Mouse (Mus musculus) kidney, adult 11 months (tissue): ENCODE measurements around the gene Irf2.
A peak's percentile ranks its signal among the peaks of the same experiment; 100 is the strongest.
"Not testable (repeated sequence)": the region's sequence is repeated elsewhere in the genome, so short reads cannot be mapped to it uniquely, and the experiment has no call there.

Source experiments
- DNase-seq: peaks from one replicate; pipeline ENCODE4 v3.0.0; 2022

Irf2 gene

DNA sequence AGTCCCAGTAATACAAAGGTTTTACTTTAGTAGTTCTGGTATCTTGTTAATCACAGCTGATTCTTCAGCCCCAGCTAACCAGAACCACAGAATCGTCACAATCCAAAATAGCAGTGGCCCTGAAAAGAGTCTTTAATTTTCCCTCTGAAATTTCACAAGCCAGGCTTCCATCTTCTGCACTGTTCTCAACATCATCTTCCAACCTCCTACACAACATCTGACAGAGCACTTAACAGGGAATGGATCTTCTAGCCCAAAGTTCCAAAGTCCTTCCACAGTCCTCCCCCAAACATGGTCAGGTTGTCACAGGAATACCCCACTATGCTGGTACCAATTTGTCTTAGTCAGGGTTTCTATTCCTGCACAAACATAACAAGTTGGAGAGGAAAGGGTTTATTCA is 9.9 kb upstream of the Irf2 start:
- DNase-seq: not testable (repeated sequence)

DNA sequence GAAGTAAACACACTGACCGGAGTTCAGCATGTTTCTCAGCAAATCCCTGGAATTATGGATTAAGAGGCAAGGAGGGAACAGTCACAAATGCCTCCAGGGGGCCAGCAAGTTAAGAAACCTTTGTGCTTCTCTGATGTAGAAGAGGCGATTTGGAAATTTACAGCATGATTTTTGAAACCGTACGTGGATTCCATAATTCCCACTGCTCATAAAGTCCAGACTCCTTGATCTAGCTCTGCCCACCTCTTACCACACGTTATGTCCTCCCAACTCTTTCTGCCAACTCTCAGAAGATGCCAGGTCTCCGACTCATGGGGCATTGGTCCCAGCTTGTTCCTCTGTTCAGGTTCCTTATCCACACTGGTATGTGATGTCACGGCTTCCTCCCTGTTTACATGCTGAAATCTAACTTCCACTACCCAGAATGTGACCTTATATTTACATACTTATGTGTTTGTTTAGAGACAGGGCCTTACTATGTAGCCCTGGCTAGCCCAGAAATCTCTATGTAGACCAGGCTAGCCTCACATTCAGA is 7.1 kb upstream of the Irf2 start:
- DNase-seq: no peak

DNA sequence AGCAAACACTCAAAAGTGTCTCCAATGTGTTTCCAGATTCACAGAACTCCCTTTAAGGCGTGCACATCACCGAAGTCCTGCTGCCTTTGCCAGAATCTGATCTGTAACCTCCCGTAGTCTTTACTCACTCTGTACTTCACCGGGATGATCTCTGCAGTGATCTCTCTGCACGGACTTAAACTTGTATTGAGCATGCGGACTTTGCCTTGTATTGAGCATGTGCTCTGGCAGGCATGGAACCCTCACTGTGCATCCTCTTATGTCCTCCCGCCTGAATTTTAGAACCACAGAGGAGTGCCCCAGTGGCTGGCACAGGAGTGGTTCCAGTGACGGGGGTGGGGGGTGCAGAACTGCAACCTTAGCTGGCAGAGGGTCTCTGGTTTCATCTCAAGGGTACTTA is 5.9 kb upstream of the Irf2 start:
- no peak for DNase-seq

DNA sequence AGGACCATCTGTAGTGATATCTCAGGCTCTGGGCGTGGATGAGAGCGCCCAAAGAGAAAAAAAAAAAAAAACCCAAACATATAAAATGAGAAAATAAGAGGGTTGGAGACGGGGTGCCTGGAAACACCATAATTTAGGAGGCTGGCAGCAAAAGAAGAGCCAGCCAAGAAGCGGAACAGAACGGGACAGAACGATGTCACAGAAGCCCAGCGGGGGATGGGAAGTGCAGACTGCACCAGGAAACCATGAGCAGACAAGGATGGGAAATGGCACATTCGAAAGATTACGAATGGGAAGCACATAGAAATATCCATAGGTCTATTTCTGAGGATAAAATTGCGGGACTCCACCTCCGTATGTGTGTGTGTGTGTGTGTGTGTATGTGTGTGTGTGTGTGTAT is 4.0 kb upstream of the Irf2 start:
- DNase-seq: no peak

GRCm38 (mm10) chr8:46736260-46736659 is 3.3 kb upstream of the Irf2 start:
- no peak for DNase-seq

DNA sequence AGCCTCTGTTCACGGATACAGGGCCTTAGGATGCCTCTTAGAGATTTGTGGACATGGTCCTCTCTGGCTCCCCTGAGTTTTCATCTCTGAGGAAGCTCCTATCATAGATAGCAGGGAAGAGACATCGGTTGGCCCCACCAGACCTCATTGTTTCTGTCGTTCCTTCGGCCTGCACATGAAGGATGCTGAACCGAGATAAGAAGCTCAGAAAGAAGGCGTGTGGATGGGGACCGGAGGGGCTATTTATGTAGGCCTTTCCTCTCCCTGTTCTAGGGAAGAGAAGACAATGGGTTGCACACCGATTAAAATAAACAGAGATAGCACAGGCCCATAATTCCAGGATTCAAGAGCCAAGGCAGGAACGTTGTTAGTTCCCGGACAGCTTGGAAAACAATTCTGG is 2.1 kb upstream of the Irf2 start:
- no peak for DNase-seq

DNA sequence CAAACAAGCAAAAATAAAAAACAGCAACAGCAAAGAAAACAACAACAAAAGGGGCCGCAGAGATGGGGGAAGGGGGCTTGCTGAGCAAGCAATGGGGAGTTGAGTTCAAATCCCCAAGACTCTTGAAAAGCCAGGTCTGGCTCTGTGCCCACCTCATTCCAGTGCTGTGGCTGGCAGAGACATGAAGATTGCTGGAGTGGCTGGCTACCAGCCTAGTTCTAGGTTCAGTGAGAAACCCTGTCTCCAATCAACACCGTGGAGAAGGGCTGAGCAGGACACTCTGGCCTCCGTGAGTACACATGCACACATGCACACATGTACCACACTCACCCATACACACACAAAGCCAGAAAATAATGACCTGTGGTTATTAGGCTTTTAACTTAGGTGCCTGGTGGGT is 1.6 kb upstream of the Irf2 start:
- DNase-seq: peak; percentile 36

DNA sequence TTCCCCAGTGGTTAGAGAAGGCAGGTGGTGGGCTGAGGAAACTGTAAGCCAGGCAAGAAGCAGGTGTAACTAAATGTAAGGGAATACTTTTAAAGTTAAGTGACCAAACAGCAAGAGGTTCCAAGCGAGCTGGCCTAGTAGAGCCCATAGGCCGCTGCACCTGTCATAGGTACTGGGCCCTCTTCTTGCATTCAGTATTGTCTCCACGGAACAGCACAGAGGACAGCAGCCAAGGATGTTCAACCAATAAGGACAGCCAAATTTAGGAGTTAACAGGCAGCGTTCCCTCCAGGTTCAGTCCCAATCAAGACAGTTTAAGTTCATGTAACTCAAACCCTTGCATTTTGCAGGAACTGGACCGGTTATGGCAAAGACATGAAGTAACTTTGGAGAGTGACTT is 931 bp upstream of the Irf2 start:
- no peak for DNase-seq

DNA sequence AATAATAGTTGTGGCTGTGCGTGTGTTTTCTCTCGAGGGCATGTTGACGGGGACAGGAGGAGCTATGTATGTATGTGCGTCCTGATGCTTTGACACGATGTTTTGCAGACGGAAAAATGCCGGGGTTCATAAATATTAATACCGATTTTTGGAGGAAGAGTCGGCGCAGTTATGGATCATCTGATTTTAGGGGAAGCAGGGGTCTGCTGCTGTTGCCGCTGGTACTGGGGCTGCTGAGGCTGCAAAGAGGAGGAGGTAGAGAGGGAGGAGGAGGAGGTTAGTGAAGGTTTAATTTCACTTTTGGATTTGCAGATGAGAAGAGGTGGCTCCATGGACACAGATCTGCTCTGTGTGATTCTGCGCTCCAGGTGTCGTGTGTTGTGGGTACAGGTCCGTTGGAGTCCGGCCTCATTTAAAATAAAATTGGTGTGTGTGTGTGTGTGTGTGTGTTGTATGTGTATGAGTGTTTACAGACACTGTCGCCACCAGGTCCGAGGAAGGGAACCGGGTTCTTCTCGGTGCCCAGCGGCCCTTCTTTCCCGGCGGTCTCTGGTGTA is 502 bp downstream of the Irf2 start:
- no peak for DNase-seq

DNA sequence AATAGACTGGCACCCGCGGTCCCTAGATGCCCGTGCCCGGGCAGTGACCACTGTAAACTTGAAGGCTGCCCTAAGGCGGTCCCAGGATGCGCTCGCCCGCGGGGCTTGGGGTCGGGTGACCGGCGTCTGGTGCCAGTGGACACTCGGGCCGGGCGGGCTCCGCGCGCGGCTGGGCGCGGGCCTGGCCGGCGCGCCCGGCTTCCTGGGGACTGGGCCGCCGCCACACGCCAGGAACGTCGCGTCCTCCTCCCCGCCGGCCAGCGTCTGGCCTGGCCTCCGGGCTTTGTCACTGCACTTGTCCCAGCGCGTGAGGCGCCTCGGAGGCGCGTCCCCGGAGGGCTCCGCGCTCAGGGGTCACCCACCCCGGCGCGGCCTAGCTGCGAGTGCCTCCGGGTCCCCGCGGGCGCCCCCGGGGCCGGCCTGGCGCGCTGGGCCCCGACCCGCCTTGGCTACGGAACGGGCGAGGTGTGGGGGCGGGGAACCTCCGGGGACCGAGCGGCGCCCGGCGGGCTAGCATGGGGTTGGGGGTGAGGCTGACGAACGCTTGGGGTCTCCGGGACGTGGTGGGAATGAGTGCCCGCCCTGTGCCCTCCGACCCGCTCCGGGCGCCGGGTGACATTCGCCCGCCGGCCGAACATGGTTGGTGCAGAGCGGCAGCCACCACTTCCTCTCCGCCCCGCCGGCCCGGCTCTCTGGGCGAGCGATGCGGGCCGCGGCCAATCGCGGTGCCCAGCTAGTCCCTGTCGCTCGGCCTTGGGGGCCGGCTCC is 1.2 kb downstream of the Irf2 start:
- peak; percentile 71 for DNase-seq

GRCm38 (mm10) chr8:46741281-46741791 is 1.8 kb downstream of the Irf2 start:
- DNase-seq: peak; percentile 66

GRCm38 (mm10) chr8:46741991-46742690 is 2.6 kb downstream of the Irf2 start:
- DNase-seq: no peak

GRCm38 (mm10) chr8:46742691-46743082 is 3.2 kb downstream of the Irf2 start:
- no peak for DNase-seq

DNA sequence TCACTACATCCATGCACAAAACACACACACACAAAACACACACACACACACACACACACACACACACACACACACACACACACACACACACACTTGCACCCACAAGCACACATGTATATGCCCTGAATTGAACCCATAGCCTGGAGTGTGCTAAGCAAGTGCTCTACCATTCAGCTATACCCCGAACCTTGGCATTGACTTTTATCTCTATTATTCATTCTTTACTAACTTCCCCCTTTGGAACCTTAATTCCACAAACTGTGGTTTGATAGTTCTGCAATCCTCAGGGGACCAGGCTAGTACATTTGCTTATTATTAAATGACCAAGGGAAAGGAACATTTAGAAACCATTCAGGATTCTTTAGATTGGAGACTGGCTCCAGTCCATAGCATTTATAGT is 5.9 kb downstream of the Irf2 start:
- DNase-seq: no peak

- DNase-seq: no peak
Measured at GRCm38 (mm10) chr8:46747311-46747980, 7.9 kb downstream of the Irf2 start.

DNA sequence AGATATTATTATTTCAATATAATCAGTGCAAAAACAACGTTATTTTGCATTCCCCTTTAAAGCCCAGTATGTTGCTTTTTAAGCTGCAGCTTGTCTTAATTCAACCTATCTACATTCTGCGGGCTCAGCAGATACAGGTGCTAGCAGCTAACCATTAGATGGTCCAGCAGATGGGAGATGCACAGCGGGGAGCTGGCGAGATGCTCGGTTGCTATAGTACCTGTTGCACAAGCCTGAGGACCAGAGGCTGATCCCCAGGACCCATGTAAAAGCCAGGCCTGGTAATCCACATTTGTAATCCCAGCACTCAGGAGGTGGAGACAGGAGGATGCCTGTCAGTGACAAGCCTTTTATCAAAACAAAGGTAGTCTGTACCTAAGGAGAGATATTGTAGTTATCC is 10.5 kb downstream of the Irf2 start:
- no peak for DNase-seq

- DNase-seq: no peak
Measured at GRCm38 (mm10) chr8:46750566-46750965, 11.0 kb downstream of the Irf2 start.

DNA sequence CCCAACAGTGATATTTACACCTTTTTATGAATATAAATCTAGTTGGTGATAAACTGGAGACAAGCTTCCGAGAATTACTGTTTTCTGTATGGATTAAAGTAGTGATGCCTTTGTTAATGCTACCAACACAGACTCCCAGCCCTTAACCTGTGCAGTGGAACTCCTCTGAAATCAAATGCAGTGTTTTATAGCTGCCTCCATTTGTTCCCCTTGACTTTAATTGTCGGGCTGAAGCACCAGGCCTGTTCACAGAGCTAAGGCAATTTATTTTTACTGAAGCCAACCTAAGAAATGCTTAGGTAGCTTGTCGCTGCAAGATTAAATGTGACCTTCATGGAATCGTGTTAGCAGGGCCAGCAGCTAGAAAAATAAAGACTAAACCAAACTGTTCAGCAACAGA is 11.6 kb downstream of the Irf2 start:
- no peak for DNase-seq

DNA sequence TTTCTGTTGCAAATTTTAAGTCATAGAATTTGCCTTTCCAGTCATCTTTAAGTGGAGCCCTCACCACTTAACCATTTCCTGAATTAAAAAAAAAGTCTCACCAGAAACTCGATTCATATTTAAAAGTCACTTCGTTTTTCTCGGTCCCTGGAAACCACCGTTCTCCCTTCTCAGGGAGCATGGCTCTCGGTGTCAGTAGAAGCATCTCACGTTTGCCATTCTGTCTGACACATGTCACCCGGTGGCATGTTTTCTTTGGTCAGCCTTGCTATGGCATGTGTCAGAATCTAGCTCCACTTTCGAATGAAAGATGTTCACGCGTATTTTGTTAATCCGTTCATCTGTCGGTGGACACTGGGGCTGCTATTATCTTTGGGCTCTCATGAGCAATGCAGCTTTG is 13.5 kb downstream of the Irf2 start:
- no peak for DNase-seq

DNA sequence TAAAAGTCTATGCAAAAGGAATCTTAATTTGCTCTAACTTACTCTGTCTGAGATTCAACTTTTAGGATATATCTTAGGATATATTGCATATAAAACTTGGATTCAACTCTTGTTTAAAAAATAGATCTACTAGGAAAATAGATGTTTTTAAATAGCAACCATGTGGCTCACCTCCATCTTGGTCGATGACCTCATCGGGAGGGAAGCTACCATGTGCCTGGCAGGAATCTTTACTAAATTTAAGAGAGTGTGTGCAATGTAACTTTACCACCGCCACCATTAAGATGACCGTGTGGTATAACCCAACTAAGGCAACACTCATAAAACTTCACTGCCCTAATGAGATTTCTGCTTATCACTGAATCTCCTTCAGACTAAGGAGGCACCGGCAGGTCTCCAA is 14.8 kb downstream of the Irf2 start:
- no peak for DNase-seq

- DNase-seq: no peak
Measured at GRCm38 (mm10) chr8:46755731-46756333, 16.3 kb downstream of the Irf2 start.

DNA sequence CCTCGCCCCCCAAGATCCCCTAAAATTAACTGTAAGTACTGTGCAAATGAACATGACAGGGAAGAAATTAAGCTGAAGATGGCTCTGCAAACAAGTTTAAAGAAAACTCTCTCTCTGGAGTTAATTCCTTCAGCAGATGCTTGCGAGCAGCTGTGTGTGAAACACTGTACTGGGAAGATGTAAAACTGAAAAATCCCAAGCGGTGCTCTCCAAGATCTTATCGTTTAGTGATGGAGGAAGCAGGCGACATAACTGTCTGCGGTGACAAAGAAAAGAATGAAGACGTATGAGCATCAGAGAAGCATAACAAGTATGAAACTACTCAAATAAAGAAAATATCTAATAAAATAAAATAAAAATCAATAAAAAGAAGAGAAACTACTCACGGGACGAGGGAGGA is 18.1 kb downstream of the Irf2 start:
- no peak for DNase-seq

- no peak for DNase-seq
Measured at GRCm38 (mm10) chr8:46758131-46758530, 18.6 kb downstream of the Irf2 start.
